Mouse (Mus musculus): ENCODE measurements around the gene Iqcc. TPM values are rescaled to one million over a fixed set of nuclear protein-coding genes. Genes with fewer than 3 reads are reported as not detected.

The Iqcc gene
- polyA plus RNA-seq, 1 experiment, result 37.1 TPM

DNA sequence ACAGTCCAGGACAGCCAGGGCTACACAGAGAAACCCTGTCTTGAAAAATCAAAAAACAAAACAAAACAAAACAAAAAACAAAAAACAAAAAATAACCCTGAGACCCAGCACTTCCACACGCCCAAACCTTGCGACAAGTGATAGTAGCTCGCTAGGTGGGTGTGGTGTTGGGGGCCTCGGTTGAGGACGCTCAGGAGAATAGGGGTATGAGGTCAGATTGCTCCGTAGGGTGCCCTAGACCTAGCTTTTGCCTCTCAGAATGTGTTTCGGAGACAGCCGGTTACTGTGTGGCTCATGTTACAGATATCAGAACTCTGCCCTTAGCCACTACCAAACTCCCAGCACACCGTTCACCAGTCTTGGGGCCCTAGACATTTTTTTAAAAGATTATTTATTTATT lies 33.1 kb downstream of the Iqcc start:
- TF ChIP-seq POLR2A (IDR thresholded peaks at IDR 0.05; ENCODE audit: borderline replicate concordance, insufficient read depth, low read length) (no peak), CTCF (IDR thresholded peaks at IDR 0.05; ENCODE audit: borderline replicate concordance, insufficient read depth, low read depth, low read length) (no peak)
- DNase-seq, result no peak
- Histone ChIP-seq H3K27ac (ENCODE audit: insufficient read depth, low read length) (no peak overlapping the region), H3K27me3 (ENCODE audit: control insufficient read depth, insufficient read depth, low read length) (no peaks in the 10 kb centered on the region), H3K4me1 (ENCODE audit: control insufficient read depth, insufficient read depth, low read length) (no peaks in the 10 kb centered on the region), H3K4me3 (replicated peaks; ENCODE audit: insufficient read depth, low read depth, low read length) (no peak overlapping the region)
- WGBS, result 89% methylated on average over 9 of the region's 9 CpGs

DNA sequence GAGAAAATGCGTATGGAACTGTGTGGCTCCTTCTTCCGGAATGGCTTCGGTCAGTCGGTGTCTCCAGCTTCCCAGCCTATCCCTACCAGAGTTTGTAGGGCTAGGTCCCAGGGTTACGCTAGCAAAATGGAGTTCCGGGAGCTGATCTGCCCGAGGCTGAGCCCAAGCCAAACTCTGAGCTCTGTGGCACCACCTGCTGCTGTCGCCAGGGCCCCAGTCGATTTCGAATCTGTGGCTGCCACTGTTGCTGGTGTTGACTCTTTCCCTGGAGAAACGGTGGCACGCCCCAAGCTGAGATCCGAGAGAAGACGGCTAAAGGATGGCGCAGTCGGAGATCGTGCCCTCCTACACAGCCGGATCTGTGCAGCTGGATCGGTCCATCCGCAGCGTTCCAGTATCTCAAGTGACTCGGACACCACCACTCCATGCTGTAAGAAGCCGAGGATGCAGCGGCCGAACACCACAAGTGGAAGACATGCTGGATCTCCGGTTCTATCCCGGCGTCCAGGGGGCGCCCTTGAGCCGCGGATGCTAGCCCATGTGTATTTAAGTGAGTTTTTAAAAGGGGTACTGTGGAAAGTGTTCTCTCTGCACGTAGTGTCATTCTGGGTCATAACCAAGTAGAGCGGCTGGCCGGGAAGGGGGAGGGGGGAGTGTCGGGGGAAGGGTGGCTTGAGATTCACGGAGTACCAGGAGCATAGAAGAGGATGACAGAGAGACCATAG lies 33.9 kb downstream of the Iqcc start:
- Histone ChIP-seq H3K4me3 (replicated peaks; ENCODE audit: insufficient read depth, low read depth, low read length) (peak overlapping the region; percentile 57), H3K27ac (ENCODE audit: insufficient read depth, low read length) (no peak overlapping the region), H3K4me1 (ENCODE audit: control insufficient read depth, insufficient read depth, low read length) (no peaks in the 10 kb centered on the region), H3K27me3 (ENCODE audit: control insufficient read depth, insufficient read depth, low read length) (no peaks in the 10 kb centered on the region)
- peak; percentile 69 to 80 for DNase-seq
- TF ChIP-seq POLR2A (IDR thresholded peaks at IDR 0.05; ENCODE audit: borderline replicate concordance, insufficient read depth, low read length) (no peak), CTCF (IDR thresholded peaks at IDR 0.05; ENCODE audit: borderline replicate concordance, insufficient read depth, low read depth, low read length) (peak; percentile 63)
- 3% methylated on average over 36 of the region's 36 CpGs for WGBS

DNA sequence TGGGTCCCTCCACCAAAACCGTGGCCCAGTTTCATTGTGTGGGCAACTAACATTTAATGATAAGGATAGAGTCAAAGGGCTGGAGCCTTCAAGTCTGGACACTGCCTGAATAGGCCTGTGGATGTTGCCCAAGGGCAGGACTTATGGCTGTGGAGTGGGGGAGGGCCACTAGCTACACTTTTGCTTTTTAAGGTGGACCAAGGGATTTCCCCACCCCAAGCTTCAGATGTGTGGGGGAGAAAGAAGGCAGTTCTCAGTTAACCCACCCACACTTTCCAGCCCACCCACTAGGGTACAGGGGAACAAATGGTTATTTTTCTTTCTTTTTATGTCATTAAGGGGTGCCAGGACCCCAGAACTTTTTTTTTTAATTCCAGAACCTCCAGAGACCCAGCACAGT lies 34.5 kb downstream of the Iqcc start:
- no peak for TF ChIP-seq CTCF (IDR thresholded peaks at IDR 0.05; ENCODE audit: borderline replicate concordance, insufficient read depth, low read depth, low read length)
- TF ChIP-seq POLR2A (IDR thresholded peaks at IDR 0.05; ENCODE audit: borderline replicate concordance, insufficient read depth, low read length), result no peak
- WGBS, result 75% methylated on average over 1 of the region's 1 CpGs
- Histone ChIP-seq H3K27me3 (ENCODE audit: control insufficient read depth, insufficient read depth, low read length) (no peaks in the 10 kb centered on the region), H3K4me1 (ENCODE audit: control insufficient read depth, insufficient read depth, low read length) (no peaks in the 10 kb centered on the region), H3K4me3 (replicated peaks; ENCODE audit: insufficient read depth, low read depth, low read length) (no peak overlapping the region), H3K27ac (ENCODE audit: insufficient read depth, low read length) (no peak overlapping the region)
- no peak for DNase-seq

DNA sequence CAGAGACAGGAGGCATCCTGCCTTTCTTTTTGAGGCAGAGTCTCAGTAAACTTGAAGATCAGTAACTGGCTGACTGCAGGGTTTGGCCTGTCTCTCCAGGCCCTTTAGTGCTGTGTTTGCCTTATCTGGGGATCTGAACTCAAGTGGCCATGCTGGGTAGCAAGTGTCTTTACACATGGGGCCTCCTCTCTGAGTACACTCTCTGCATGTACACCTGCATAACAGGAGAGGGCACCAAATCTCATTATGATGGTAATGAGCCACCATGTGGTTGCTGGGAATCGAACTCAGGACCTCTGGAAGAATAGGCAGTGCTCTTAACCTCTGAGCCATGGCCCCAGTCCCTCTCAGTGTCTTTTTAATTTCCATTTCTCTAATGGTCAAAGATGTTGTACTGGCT lies 36.6 kb downstream of the Iqcc start:
- Histone ChIP-seq H3K4me1 (ENCODE audit: control insufficient read depth, insufficient read depth, low read length) (no peaks in the 10 kb centered on the region; the same call in 1 of the 2 replicates), H3K4me3 (replicated peaks; ENCODE audit: insufficient read depth, low read depth, low read length) (no peak overlapping the region), H3K27me3 (ENCODE audit: control insufficient read depth, insufficient read depth, low read length) (no peaks in the 10 kb centered on the region), H3K27ac (ENCODE audit: insufficient read depth, low read length) (no peak overlapping the region)
- DNase-seq, result no peak
- TF ChIP-seq POLR2A (IDR thresholded peaks at IDR 0.05; ENCODE audit: borderline replicate concordance, insufficient read depth, low read length), result no peak
- no peak for TF ChIP-seq CTCF (IDR thresholded peaks at IDR 0.05; ENCODE audit: borderline replicate concordance, insufficient read depth, low read depth, low read length)
- 72% methylated on average over 1 of the region's 1 CpGs for WGBS

- no peak overlapping the region for H3K27ac ChIP-seq (ENCODE audit: insufficient read depth, low read length)
- H3K4me3 ChIP-seq (replicated peaks; ENCODE audit: insufficient read depth, low read depth, low read length), result no peak overlapping the region
- WGBS, result 10% methylated on average over 7 of the region's 7 CpGs
- H3K4me1 ChIP-seq (ENCODE audit: control insufficient read depth, insufficient read depth, low read length), result no peaks in the 10 kb centered on the region; the same call in 1 of the 2 replicates
- no peak for TF ChIP-seq POLR2A (IDR thresholded peaks at IDR 0.05; ENCODE audit: borderline replicate concordance, insufficient read depth, low read length)
- no peak for TF ChIP-seq CTCF (IDR thresholded peaks at IDR 0.05; ENCODE audit: borderline replicate concordance, insufficient read depth, low read depth, low read length)
- DNase-seq, result peak; percentile 40 to 59
- H3K27me3 ChIP-seq (ENCODE audit: control insufficient read depth, insufficient read depth, low read length), result no peaks in the 10 kb centered on the region
Observed at GRCm38 (mm10) chr4:129580347-129580746, 38.6 kb downstream of the Iqcc start.

GRCm38 (mm10) chr4:129578466-129578865 lies 40.4 kb downstream of the Iqcc start, which contains the start of gene Fam167b:
Gene Fam167b, minus strand, starts transcription at chr4:129578549.
- TF ChIP-seq CTCF (IDR thresholded peaks at IDR 0.05; ENCODE audit: borderline replicate concordance, insufficient read depth, low read depth, low read length), result no peak
- TF ChIP-seq POLR2A (IDR thresholded peaks at IDR 0.05; ENCODE audit: borderline replicate concordance, insufficient read depth, low read length), result no peak
- Histone ChIP-seq H3K4me1 (ENCODE audit: control insufficient read depth, insufficient read depth, low read length) (no peaks in the 10 kb centered on the region; the same call in 1 of the 2 replicates), H3K4me3 (replicated peaks; ENCODE audit: insufficient read depth, low read depth, low read length) (no peak within 1 kb of the TSS), H3K27ac (ENCODE audit: insufficient read depth, low read length) (no peak within 1 kb of the TSS), H3K27me3 (ENCODE audit: control insufficient read depth, insufficient read depth, low read length) (no peaks in the 10 kb centered on the region)
- 74% methylated on average over 5 of the region's 5 CpGs for WGBS
- no peak for DNase-seq

- Histone ChIP-seq H3K27me3 (ENCODE audit: control insufficient read depth, insufficient read depth, low read length) (no peaks in the 10 kb centered on the region), H3K27ac (ENCODE audit: insufficient read depth, low read length) (no peak overlapping the region), H3K4me3 (replicated peaks; ENCODE audit: insufficient read depth, low read depth, low read length) (no peak overlapping the region), H3K4me1 (ENCODE audit: control insufficient read depth, insufficient read depth, low read length) (no peaks in the 10 kb centered on the region; the same call in 1 of the 2 replicates)
- TF ChIP-seq CTCF (IDR thresholded peaks at IDR 0.05; ENCODE audit: borderline replicate concordance, insufficient read depth, low read depth, low read length) (no peak), POLR2A (IDR thresholded peaks at IDR 0.05; ENCODE audit: borderline replicate concordance, insufficient read depth, low read length) (no peak)
- 71% methylated on average over 7 of the region's 7 CpGs for WGBS
- no peak for DNase-seq
Observed at GRCm38 (mm10) chr4:129577688-129578087, 41.2 kb downstream of the Iqcc start.

GRCm38 (mm10) chr4:129576863-129577491 lies 41.9 kb downstream of the Iqcc start:
- H3K4me3 ChIP-seq (replicated peaks; ENCODE audit: insufficient read depth, low read depth, low read length), result no peak overlapping the region
- TF ChIP-seq POLR2A (IDR thresholded peaks at IDR 0.05; ENCODE audit: borderline replicate concordance, insufficient read depth, low read length), result no peak
- TF ChIP-seq CTCF (IDR thresholded peaks at IDR 0.05; ENCODE audit: borderline replicate concordance, insufficient read depth, low read depth, low read length), result peak; percentile 14; the same call in 1 of the 2 replicates
- H3K27me3 ChIP-seq (ENCODE audit: control insufficient read depth, insufficient read depth, low read length), result no peaks in the 10 kb centered on the region
- H3K4me1 ChIP-seq (ENCODE audit: control insufficient read depth, insufficient read depth, low read length), result no peaks in the 10 kb centered on the region; the same call in 1 of the 2 replicates
- H3K27ac ChIP-seq (ENCODE audit: insufficient read depth, low read length), result no peak overlapping the region
- peak; percentile 46 to 51 for DNase-seq
- 16% methylated on average over 21 of the region's 21 CpGs for WGBS

Measured in cerebellum, adult 2 months (tissue).